Mouse (Mus musculus) ovary, postnatal 10 days (tissue): ENCODE results near the gene Olfr10.

Source experiments
- DNase-seq: peaks from one replicate; pipeline ENCODE4 v3.0.0; 2022; ENCODE audit warnings: low spot score

Gene Olfr10

GRCm38 (mm10) chr11:49326726-49327125 is 22.2 kb downstream of the Olfr10 start:
- no peak for DNase-seq

GRCm38 (mm10) chr11:49329686-49330085 is 25.1 kb downstream of the Olfr10 start:
- DNase-seq, result no peak

- no peak for DNase-seq
Observed at GRCm38 (mm10) chr11:49334888-49335287, 30.3 kb downstream of the Olfr10 start, which contains the start of gene Olfr1390. Gene Olfr1390 (plus strand): TSS chr11:49335188.

- no peak for DNase-seq
Observed at GRCm38 (mm10) chr11:49337150-49337832, 32.8 kb downstream of the Olfr10 start.
